Mouse (Mus musculus) brain, embryonic 14.5 days (tissue): ENCODE results near the gene Naa50. TPM values are rescaled to one million over a fixed set of nuclear protein-coding genes. Genes with fewer than 3 reads are reported as not detected.

ENCODE experiments used
- DNase-seq: peaks from one replicate; pipeline ENCODE4 v3.0.0-alpha.2; 2011; ENCODE audit warnings: low read depth
- CTCF ChIP-seq: fragments of 200-500 bp; IDR thresholded peaks from 2 replicates; pipeline ENCODE4 v1.5.1; 2012; ENCODE audit warnings: inconsistent platforms, mild to moderate bottlenecking, moderate library complexity, borderline replicate concordance; ENCODE audit not compliant: insufficient read depth, insufficient read length; ENCODE audit errors: extremely low read depth
- POLR2A ChIP-seq: fragments of 200-500 bp; IDR thresholded peaks from 2 replicates; pipeline ENCODE4 v1.6.1; 2012; ENCODE audit warnings: mild to moderate bottlenecking, inconsistent platforms, borderline replicate concordance; ENCODE audit not compliant: poor library complexity, insufficient read depth, insufficient read length, severe bottlenecking; ENCODE audit errors: extremely low read depth
- polyA plus RNA-seq: library from polyadenylated mRNA; depleted of rRNA; stranded (reverse); fragments of >200 nt; gene quantifications from 2 replicates; pipeline ENCODE4 v1.2.3, GENCODE M21; 2012; rRNA removed

Gene Naa50
- polyA plus RNA-seq = 19.0 and 25.1 TPM in 2 replicates

DNA sequence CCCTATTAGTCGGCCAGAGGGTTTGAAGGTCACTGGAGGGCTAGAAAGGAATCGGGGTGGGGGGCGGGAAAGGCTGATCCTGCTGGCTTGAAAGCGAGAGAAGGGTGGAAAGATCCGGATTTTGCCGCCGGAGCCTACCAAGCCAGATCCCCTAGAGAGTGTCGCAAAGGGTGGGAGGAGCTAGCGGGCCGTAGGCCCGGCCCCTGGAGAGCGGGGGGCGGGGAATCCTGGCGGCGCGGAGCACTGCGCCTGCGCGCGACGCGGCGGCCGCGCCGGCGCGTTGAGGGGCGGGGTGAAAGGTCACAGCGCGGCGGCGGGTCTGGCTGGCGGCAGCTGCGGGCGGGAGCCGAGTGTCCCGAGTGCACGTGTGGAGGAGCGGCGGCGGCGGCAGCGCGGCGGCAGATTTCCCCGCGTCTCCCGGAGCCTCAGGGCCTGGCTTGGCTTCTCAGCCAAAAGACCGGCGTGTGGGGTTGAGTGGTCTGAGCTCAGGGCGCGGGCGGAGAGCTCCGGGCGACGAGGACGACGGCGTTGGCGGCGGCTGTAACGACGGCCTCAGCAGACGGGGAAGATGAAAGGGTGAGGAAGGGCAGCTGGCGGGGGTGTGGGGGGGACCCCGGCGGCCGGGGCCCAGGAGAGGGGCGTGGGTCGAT is at the start of gene Naa50, which contains the start of gene Atp6v1a:
Naa50 (plus strand) TSS at position 295 of the 650 bp plus-strand sequence.
Atp6v1a (minus strand) TSS at position 170 of the 650 bp plus-strand sequence.
- no peak for TF ChIP-seq CTCF
- TF ChIP-seq POLR2A = peak; percentile 87
- peak; percentile 96 for DNase-seq

DNA sequence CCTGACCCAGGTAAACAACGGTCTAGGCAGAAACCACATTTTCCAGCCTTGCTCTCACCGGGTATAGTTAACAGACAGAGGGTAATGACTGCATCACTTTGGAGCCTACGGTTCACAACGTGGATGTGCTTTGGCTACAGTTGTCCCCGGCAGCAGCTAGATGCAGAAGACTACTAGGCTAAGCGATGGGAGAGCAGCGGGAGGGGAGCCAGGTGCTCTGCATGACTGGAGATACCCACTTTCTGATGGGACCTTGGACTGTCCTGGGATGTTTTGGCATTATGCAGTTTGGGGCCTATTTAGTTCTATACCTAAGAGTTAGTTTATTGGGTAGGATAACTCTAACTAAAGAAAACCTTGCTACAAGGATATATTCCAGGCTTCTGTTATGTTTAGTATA is 40.3 kb upstream of the Naa50 start:
- TF ChIP-seq POLR2A = no peak
- TF ChIP-seq CTCF = no peak
- DNase-seq = no peak

DNA sequence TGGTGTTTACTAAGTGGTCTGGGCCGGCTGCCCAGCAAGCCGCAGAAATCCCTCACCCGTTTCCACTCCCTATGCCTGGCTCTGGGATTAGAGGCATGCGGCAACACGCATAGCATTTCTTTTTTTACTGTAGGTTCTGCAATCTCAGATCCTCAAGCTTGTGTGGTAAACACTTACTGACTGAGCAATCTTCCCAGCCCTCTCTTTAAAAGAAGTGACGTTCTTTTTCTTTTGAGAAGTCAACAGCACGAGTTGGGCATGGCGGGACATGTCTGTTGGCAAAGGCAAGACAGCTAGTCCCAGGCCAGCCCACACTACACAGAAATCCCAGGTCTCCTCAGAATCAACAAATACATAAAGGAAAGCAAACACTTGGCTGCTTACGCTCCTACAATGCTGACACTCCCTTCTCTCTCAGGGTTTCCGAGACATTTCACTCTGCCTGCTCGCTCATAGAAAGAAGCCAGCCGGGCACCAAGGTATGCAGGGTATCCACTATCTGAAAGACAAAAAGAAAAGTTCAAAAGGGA is 38.4 kb upstream of the Naa50 start:
- TF ChIP-seq CTCF (no peak), POLR2A (no peak)
- no peak for DNase-seq

DNA sequence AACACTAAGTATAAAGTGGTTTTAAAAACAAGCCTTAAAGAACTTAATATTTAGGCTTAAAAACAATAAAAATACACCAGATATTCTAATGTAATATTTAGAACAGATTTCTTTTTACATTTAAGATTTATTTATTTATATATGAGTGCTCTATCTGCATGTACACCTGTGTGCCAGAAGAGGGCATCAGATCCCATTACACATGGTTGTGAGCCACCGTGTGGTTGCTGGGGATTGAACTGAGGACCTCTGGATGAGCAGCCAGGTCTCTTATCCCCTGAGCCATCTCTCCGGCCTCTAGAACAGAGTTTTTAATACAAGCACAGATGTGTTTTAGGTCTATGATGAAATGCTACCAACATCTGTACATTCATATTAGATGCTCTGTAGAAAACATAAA is 36.7 kb upstream of the Naa50 start:
- no peak for DNase-seq
- no peak for TF ChIP-seq CTCF
- TF ChIP-seq POLR2A = no peak

DNA sequence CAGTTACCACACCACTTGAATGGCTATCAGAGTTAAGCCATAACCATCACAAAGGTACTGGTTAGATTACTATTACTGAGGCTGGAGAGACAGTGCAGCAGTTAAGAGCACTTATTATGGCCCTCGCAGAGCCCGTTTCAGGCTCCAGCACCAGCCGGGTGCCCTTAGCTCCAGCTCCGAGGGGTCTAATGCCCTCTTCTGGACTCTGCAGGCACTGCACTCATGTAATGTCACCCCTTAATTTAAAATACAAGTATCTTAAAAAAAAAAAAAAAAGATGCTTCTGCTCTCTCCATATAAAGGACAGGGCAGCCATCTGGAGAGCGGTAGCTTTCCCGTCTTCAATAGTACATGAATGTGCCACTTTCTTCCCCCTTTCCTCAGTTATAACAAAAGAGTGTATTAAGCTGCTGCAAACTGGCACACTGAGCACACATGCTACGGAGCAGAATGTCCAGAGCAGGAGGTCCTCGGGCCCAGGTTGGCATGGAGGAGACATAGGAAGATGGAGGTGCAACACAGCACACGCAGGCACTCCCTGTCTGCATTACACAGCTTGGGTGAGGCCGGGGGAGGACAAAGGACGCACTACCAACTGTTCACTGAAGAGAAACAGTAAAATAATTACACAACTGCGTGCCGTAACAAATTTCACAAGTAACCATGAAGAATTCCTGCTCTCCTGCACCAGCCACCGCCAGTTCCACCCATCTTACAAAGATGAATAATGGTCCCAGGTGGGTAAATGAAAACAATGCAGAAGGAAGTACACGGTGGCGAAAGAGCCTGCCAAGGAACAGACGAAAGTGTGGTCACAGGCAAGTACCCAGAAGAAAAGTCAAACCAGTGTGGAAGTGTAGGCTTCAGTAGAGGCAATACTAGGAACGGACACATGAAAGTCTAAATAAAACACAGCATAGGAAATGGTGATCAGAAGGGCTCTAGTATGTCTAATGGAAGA is 35.5 kb upstream of the Naa50 start:
- TF ChIP-seq CTCF = no peak
- TF ChIP-seq POLR2A = no peak
- DNase-seq = no peak

DNA sequence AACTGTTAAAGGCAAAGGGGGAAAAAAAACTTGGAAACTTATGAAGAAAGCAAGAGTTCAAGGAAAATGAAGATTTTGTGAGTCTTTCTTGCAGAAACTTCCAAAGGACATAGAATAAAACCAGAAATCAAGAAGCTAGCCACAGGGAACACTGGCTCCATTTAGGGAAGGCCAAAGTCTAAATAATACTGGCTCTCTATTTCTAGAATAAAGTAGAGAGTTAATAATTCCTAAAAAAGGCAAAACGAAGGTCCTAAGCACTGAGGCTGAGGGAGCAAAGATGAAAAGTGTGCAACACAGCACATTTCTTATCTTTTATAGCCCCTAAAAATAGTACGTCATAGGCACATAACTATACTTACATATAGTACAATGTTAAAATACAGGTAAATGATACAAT is 34.4 kb upstream of the Naa50 start:
- DNase-seq = no peak
- no peak for TF ChIP-seq POLR2A
- no peak for TF ChIP-seq CTCF

DNA sequence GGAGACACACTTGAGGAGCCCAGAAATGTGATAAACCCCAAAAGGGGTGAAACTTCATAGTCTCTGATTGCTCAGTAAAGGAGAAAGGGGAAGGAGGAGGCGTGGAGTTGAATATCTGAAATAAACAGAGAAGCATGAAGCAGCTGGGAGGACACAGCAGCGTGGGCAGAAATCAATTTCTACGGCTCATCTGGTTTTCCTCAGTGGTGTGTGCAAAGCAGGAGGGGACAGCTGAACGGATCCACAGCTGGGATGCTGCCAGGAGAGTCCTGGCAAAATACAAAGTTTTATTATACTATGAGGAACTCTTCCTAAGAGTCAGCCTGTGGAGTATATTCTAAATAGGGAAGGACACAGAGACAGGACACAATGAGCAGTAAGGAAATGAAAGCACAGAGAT is 30.6 kb upstream of the Naa50 start:
- DNase-seq = no peak
- no peak for TF ChIP-seq POLR2A
- no peak for TF ChIP-seq CTCF

DNA sequence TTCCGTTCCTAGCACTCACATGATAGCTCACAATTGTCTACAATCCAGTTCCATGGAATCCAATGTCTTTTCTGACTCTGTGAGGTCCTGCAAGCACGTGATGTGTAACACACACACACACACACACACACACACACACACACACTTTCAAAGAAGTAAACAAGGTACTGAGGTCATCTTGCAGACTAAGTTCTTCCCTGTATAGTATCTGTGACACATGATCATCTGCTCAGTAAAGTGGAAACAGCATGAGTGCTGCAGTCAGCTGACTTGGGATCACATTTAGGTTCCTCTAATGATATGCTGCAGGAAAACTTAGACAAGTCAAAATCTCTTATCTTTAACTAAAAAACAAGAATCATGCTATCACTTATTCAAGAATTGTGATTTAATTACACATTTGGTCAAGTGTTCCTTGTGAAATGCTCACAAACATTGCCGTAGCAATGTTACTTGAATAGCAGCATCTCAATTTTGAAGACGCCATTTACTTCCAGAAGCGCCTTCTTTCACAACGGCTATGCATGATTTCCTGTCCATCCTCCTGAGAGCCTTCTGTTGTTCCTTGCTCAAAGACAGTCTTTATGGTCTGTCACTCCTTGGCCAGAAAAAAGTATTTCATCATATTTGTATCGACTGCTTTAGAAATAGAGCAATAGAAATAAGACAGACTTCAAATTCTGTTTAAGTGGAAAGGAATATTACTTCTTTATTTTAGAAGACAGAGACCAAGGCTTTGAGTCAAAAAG is 19.7 kb upstream of the Naa50 start:
- no peak for DNase-seq
- TF ChIP-seq POLR2A (no peak), CTCF (no peak)

DNA sequence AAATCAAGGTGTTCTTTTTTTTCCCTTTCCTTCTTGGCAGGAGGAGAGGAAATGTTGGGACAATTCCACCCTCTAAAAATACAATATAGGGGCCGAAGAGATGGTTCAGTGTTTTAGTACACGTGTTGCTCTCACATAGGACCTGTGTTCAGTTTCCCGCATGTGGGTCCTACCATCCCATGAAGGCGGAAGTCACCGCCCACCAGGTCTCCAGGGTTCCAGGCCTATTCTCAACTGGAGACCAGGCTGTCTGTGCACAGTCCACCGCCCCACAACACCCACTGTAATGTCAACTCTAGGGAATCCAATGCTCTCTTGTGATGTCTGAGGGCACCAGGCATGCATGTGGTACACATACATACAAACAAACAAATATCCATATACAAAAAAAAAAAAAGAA is 17.5 kb upstream of the Naa50 start:
- DNase-seq = no peak
- TF ChIP-seq POLR2A (no peak), CTCF (no peak)

DNA sequence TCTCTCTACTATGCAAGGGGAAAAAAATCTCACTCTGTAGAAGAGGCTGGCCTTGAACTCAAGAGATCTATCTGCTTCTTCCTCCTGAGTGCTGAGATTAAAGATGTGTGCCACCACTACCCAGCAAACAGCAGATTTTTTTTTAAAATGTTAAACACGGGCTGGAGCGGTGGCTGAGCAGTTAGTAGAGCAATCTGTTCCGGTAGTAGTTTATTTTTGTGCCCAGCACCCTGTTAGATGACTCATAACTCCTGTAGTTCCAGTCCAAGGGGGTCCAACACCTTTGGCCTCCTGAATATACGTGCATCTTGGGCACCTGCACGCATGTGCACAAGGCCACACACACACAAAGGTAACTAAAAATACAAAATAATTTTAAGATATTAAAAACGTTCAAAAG is 17.1 kb upstream of the Naa50 start:
- no peak for DNase-seq
- no peak for TF ChIP-seq CTCF
- TF ChIP-seq POLR2A = no peak

DNA sequence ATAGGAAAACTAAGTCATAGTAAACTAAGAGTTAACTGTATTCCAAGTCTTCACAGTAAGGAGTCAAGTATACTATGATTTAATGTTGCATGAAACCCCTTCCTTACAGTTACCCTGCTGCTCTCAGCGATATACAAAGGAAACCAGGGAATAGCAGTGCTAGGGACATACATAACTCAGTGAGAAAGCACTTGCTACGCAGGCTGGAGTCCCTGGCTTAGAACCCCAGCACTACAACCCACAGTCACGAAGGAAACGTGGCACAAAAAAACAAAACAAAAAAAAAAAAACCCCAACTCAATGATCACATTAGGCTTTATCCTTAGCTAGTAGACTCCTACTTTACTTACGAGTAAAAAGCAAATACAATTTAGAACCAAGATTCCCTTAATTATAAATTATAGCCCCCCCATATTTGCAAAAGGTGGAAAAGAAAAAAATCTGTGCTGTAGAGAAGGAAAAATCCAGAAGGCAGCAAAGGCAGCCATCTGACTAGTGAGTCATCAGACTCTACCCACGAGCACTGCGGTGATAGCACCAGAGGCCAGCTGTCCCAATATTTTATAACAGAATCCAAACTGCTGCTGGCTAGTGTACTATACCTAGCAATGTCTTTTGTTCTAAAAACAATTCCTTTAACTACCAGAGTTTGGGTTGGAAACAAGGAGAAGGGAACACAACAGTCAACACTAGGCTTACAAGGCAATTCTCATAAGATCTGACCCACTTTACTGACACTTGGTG is 16.5 kb upstream of the Naa50 start:
- DNase-seq = no peak
- TF ChIP-seq POLR2A = no peak
- TF ChIP-seq CTCF = no peak

DNA sequence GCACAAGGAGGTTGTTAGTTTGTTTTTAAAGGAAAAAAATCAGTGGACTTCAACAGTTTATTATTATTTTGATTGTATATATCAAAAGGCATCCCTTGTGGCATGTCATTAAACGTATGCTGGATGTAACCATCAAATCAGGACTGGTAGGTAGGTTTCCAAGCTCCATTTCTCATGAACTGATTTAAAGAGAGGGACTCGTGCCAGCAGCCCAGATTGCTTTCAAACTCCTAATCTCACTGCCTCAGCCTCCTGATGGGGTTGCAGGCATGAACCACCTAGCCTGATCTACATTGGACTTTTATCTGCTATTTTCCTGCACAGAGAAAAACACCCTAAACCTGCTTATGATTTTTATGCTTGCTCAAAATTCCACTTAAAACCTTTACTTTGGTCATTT is 15.8 kb upstream of the Naa50 start:
- TF ChIP-seq POLR2A (no peak), CTCF (no peak)
- DNase-seq = no peak
